Mouse (Mus musculus): ENCODE measurements at regions not wholly inside any gene's neighbourhood (a gene's known extent, or its start where the extent isn't known, plus 50 kb on each side); places are given as distances from the start of the nearest gene placed in this dataset.

- 69% methylated on average over 4 of the region's 4 CpGs for WGBS
- DNase-seq (ENCODE audit: low spot score): no peak
- H3K27ac ChIP-seq (ENCODE audit: low read depth, low read length): no peak overlapping the region
Measured at GRCm38 (mm10) chr6:109009793-109010192, 181.4 kb downstream of the Edem1 start.

GRCm38 (mm10) chr6:109019731-109020130, 191.3 kb downstream of the Edem1 start:
- Histone ChIP-seq H3K36me3 (ENCODE audit: control insufficient read depth, insufficient read depth, low read length) (no peaks in the 10 kb centered on the region), H3K4me3 (ENCODE audit: low read depth, low read length) (no peak overlapping the region), H3K27ac (ENCODE audit: low read depth, low read length) (no peak overlapping the region), H3K4me1 (replicated peaks; ENCODE audit: control insufficient read depth, insufficient read depth, low read length) (no peaks in the 10 kb centered on the region), H3K27me3 (ENCODE audit: control insufficient read depth, insufficient read depth, low read length) (no peaks in the 10 kb centered on the region), H3K9me3 (ENCODE audit: control insufficient read depth, low read length) (no peaks in the 10 kb centered on the region), H3K4me2 (replicated peaks; ENCODE audit: low read depth, low read length) (no peak overlapping the region), H3K9ac (ENCODE audit: low read depth, low read length) (no peak overlapping the region)
- 93% methylated on average over 2 of the region's 2 CpGs for WGBS
- DNase-seq (ENCODE audit: low spot score) (no peak), ATAC-seq (ENCODE audit: low FRiP score) (no peak)

More at GRCm38 (mm10) chr6:109009793-109010192, 181.4 kb downstream of the Edem1 start:
- Histone ChIP-seq H3K9ac (ENCODE audit: low read depth, low read length) (no peak overlapping the region), H3K9me3 (ENCODE audit: control insufficient read depth, low read length) (no peaks in the 10 kb centered on the region), H3K36me3 (ENCODE audit: control insufficient read depth, insufficient read depth, low read length) (no peaks in the 10 kb centered on the region), H3K4me2 (replicated peaks; ENCODE audit: low read depth, low read length) (no peak overlapping the region), H3K27me3 (ENCODE audit: control insufficient read depth, insufficient read depth, low read length) (no peaks in the 10 kb centered on the region), H3K4me3 (ENCODE audit: low read depth, low read length) (no peak overlapping the region), H3K4me1 (replicated peaks; ENCODE audit: control insufficient read depth, insufficient read depth, low read length) (no peaks in the 10 kb centered on the region)
- no peak for ATAC-seq (ENCODE audit: low FRiP score)
